Mouse (Mus musculus): ENCODE measurements at regions not wholly inside any gene's neighbourhood (a gene's known extent, or its start where the extent isn't known, plus 50 kb on each side); places are given as distances from the start of the nearest gene placed in this dataset.

DNA sequence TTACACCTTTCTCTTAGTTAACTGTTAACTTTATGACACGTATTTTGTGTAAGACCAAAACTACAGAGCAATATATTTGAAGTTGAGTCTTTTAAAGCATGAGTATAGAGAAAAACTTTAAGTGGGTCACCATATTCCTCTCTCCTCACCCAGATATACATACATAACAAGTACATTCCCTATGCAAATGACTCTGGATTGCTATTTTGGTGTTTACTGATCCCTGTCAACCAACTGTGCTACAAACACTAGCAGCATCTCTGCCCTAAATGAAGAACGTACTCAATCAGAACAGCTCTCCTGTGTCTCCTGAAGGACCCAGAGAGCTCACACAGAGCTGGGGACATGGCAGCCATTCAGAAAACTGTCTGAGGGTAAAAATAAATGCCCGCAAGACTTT, 363.4 kb upstream of the Rack1 start:
- no peak for DNase-seq (ENCODE audit: low spot score in 2 of 2)

GRCm38 (mm10) chr11:48431316-48431715, 368.8 kb upstream of the Rack1 start:
- no peak for DNase-seq (ENCODE audit: low spot score in 2 of 2)

GRCm38 (mm10) chr11:48427423-48427822, 372.7 kb upstream of the Rack1 start:
- no peak for DNase-seq (ENCODE audit: low spot score in 2 of 2)

DNA sequence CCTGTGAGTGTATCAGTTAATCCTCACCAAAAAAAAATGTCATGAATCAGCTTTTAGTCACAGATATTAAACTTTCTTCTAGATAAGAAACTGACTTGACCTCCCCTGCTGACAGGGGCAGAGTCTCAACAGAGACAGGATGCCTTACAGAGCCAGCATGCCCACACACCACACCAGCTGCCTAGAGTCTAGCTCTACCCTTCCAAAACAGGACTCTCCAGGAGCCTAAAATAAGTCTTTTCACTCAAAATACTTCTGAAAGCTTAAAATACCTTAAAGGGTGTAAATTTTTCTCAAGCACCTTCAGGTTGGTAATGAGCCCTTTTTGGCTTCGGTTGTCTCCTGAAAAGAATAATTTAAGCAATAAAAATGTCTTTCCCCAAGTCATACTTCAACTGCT, 373.7 kb upstream of the Rack1 start:
- DNase-seq (ENCODE audit: low spot score in 2 of 2) = no peak

GRCm38 (mm10) chr11:48418066-48418756, 381.9 kb upstream of the Rack1 start:
- no peak for DNase-seq (ENCODE audit: low spot score in 2 of 2)

DNA sequence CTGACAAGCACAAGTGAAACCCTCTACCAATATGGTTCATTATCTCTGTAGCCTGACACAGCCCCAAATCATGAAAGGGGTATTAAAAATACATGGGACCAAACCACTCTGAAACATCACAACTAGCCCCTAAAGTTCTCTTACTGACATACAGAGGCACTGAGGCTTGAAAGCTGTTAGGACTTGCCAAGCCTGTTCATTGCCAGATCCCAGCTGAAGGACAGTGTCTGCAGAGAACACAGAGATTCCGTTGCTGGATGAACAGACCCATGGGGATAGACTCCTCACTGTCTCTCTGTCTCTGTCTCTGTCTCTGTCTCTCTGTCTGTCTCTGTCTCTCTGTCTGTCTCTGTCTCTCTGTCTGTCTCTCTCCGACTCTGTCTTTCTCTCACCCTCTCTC, 382.5 kb upstream of the Rack1 start:
- DNase-seq (ENCODE audit: low spot score in 2 of 2) = no peak

DNA sequence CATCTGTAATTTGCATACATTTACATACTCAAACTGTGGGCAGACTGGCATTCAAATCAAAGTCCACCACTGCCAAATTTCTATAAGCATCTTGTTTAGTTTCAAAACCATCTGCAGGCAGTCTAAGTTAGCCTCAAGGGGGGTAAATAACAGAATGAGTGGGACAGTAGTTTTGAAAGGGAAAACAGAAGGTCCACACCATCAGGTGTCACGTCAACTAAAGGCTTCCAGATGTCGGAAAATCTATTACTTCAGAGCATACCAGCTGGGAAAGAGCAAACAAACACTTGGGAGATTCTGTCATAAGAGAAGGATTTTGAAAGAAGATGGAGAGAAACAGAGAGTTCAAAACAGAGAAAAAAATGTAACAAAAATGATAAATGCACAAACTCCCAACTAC, 402.1 kb upstream of the Rack1 start:
- DNase-seq (ENCODE audit: low spot score in 2 of 2) = no peak

DNA sequence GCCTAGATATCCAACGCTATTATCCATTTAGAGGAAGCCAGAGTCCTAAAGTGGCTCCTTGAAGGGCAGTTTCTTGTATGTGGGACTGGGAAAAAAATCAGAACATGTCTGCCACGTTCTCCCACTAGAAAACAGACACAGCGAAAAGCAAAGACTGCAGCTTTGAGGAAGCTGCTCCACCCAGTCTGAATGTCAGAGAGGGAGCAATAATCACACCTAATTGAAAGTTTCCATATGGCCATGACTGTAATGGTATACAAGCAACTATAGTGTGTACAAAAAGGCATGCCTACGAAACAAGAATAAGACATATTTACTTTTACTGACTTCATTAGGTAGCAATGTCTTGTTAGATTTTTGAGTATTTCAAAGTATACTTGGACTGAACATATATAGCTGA, 392.7 kb upstream of the Sgcd start:
- DNase-seq (ENCODE audit: low spot score in 2 of 2) = no peak

GRCm38 (mm10) chr11:48378044-48378443, 389.3 kb upstream of the Sgcd start:
- no peak for DNase-seq (ENCODE audit: low spot score in 2 of 2)

DNA sequence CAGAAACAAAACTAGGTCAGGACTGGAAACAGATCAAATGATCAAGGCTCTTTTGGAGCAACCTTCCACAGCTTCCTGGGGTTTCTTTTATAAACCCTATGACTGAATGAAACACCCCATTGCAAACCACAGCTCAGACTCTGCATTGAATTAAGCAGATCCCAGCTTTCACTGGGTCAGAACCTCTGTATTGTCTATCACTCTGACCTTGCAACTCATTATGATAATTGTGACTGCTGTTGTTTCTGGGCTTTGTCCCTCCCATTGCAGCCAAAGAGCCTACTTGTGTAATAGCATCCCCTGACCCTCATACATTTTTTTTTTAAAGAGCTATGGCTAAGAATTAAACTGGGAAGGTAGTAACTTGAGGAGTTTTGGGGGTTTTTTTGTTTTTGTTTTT, 388.5 kb upstream of the Sgcd start:
- no peak for DNase-seq (ENCODE audit: low spot score in 2 of 2)

GRCm38 (mm10) chr11:48351349-48352023, 362.7 kb upstream of the Sgcd start:
- no peak for DNase-seq (ENCODE audit: low spot score in 2 of 2)

- no peak for DNase-seq (ENCODE audit: low spot score in 2 of 2)
Measured at GRCm38 (mm10) chr11:48314500-48314899, 325.7 kb upstream of the Sgcd start.

- DNase-seq (ENCODE audit: low spot score in 2 of 2) = no peak
Measured at GRCm38 (mm10) chr11:48295370-48295769, 306.6 kb upstream of the Sgcd start.

DNA sequence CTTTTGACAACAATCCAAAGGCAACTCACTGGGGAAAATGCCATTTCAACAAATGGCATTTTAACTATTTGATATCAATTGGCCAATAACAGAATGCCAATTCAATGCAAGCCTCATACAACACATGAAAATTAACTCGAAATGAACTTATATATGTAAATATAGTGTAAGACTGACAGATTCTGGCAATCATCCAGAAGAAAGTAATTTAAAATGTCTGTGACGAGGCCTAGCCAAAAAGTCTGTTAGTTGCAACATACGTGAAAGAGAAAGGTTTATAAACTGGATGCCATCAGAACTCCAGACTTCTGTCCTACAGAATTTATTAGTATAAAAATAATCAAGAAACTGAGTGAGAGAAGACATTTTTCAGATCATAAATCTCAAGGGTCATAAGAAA, 273.7 kb upstream of the Sgcd start:
- DNase-seq (ENCODE audit: low spot score in 2 of 2) = no peak

DNA sequence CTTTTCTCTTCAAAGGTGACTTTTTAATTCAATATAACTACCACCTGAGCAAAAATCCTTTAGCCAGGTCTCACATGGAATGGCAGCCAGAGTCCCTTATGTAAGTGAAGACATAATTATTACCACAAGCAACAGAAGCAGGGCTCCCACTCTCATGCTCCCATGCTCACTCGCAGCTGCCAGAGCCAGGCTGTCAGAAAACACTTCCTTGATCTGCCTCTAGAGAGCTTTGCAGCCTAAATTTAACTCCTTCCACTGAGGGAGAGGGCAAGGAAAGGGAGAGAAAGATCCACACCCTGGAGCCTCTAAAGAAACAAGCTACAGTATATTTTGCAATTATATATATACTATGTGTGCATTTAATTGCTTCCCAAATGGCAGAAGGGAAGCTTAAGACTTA, 272.3 kb upstream of the Sgcd start:
- peak in 1 of 2 experiments; percentile 16 for DNase-seq (ENCODE audit: low spot score in 2 of 2)

DNA sequence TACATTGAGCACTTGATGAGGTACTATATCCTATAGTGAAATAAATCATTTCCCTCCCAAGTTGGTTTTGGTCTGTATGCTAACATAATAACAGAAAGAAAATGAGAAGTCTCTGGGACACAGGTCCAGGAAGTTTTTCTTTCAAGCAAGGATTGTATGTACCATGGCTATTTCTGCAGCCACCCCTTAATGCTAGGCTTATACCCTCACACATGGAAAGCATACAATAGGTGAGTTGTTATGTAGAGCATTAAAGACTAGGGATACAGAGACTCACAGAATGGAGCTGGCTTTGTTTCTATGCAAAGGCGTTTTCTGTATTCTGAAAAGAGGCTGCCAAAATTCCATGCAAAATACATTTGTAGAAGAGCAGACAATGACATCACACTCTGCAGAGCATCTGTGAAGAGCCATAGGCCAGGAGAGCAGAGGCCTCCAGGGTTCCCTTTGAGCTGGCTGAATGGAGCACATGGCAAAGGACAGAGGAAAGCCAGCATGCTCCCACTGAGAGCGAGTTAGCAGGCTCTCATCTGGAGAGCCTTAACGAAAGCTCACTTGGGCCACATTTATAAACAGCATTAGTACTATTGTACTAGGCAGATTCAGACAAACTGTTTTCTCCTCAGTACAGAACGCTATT, 262.0 kb upstream of the Sgcd start:
- no peak for DNase-seq (ENCODE audit: low spot score in 2 of 2)

GRCm38 (mm10) chr11:48249315-48249714, 260.5 kb upstream of the Sgcd start:
- DNase-seq (ENCODE audit: low spot score in 2 of 2) = no peak

DNA sequence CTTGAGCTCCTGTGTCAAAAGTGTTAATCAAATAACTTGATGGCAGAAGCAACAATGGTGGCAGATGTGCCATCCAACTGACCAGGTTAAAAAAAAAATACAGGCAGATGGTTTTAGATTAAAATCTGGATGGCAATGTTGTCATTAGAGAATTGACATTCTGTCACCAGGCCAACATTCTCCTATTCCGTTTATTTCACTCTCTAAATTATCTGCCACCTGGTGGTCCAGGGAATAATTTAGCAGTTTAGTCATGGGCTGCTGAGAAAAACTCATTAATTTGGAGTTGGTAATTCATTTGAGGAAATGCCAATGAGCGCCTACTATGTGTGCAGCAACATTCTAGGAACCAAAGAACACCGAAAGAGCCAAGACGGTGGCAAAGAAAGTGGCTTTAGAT, 232.4 kb upstream of the Sgcd start:
- peak in 1 of 2 experiments; percentile 34 for DNase-seq (ENCODE audit: low spot score in 2 of 2)

GRCm38 (mm10) chr11:48219157-48219556, 230.4 kb upstream of the Sgcd start:
- no peak for DNase-seq (ENCODE audit: low spot score in 2 of 2)

DNA sequence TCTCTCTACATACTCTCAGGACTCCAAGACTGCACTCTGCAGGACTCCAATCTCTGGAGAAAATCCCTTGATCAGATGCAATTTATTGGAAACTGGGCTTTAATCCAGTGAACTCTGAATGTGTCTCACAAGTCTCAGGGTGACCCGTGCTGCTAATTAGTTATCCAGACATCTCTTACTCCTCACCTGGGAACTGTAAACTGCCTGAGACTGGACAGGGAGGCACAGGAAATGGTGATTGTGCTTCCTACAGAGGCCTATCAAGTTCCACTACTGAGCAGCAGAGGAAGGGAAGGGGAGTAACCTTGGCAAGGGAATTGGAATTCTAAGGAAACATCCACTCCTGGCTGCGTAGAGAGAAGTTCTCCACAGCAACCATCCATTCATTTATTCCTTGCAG, 228.0 kb upstream of the Sgcd start:
- DNase-seq (ENCODE audit: low spot score in 2 of 2) = no peak

DNA sequence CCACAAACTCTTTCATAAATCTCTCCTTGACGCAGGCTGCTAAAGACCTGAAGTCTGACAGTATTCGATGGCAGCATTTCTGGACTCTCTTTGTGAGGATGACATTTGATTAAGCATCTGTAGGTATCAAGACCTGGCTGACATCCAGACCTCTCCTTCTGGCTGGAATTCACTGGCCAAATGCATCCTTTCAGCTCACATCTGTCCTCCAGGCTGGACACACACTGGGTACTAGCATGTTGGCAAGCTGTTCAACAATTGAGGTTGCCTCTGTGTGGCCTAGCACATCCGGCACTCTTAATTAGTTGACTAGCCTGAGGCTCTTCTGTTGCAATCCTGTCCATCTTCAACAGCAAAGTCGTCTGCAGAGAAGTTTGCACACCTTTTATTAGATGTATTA, 197.8 kb upstream of the Sgcd start:
- DNase-seq (ENCODE audit: low spot score in 2 of 2) = peak in 1 of 2 experiments; percentile 2

GRCm38 (mm10) chr11:48178943-48179342, 190.2 kb upstream of the Sgcd start:
- no peak for DNase-seq (ENCODE audit: low spot score in 2 of 2)

DNA sequence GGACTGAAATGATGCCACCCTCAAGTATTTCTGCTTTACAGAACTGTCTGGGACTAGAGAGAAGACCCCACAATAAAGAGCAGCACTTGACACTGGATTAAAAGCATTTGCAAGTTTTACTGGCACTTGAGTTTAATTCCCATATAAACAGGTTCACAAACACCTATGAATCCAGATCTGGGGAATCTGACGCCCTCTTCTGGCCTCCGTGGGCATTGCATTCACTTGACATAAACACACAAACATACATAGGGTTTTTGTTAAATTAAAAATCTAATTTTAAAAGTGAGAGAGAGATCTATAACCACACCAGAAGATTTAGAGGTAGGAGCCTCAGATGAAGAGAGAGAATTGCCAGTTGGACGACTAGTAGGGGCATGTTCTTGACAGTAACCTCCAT, 189.4 kb upstream of the Sgcd start:
- no peak for DNase-seq (ENCODE audit: low spot score in 2 of 2)
